Mouse (Mus musculus) forebrain, embryonic 14.5 days (tissue): ENCODE measurements at regions not wholly inside any gene's neighbourhood (a gene's known extent, or its start where the extent isn't known, plus 50 kb on each side); places are given as distances from the start of the nearest gene placed in this dataset.
A peak's percentile ranks its signal among the peaks of the same experiment; 100 is the strongest.

Experiments
- ATAC-seq: fragments of 200-750 bp; cut with Nextera tagmentation; 2 replicates; pipeline ENCODE4 v1.8.0; 2017; ENCODE audit warnings: mild to moderate bottlenecking, moderate library complexity
- DNase-seq: peaks from one replicate; pipeline ENCODE4 v3.0.0-alpha.2; 2015; ENCODE audit warnings: low spot score
- H3K27ac ChIP-seq: fragments of 300-500 bp; sonication (generic); 2 replicates; pipeline ENCODE4 v1.5.1; 2014; ENCODE audit warnings: low read depth, mild to moderate bottlenecking, control low read depth, low read length, moderate library complexity
- H3K27me3 ChIP-seq: fragments of 300-500 bp; sonication (generic); replicated peaks from 2 replicates; pipeline ENCODE4 v1.6.1; 2014; ENCODE audit warnings: low read length, control low read depth, mixed read lengths; ENCODE audit not compliant: control insufficient read depth, insufficient read depth
- H3K36me3 ChIP-seq: fragments of 300-500 bp; sonication (generic); 2 replicates; pipeline ENCODE4 v1.6.1; 2014; ENCODE audit warnings: low read length, control low read depth; ENCODE audit not compliant: control insufficient read depth, insufficient read depth
- H3K4me1 ChIP-seq: fragments of 300-500 bp; sonication (generic); 2 replicates; pipeline ENCODE4 v1.6.1; 2014; ENCODE audit warnings: antibody characterized with exemption, low read length, control low read depth; ENCODE audit not compliant: control insufficient read depth, insufficient read depth
- H3K4me2 ChIP-seq: fragments of 300-500 bp; sonication (generic); 2 replicates; pipeline ENCODE4 v1.6.1; 2014; ENCODE audit warnings: mild to moderate bottlenecking, control low read depth, low read length
- H3K4me3 ChIP-seq: fragments of 300-500 bp; sonication (generic); 2 replicates; pipeline ENCODE4 v1.5.1; 2014; ENCODE audit warnings: low read depth, low read length, control low read depth
- H3K9ac ChIP-seq: fragments of 300-500 bp; sonication (generic); 2 replicates; pipeline ENCODE4 v1.6.1; 2014; ENCODE audit warnings: mild to moderate bottlenecking, low read length, control low read depth, moderate library complexity
- H3K9me3 ChIP-seq: fragments of 300-500 bp; sonication (generic); replicated peaks from 2 replicates; pipeline ENCODE4 v1.6.1; 2016; ENCODE audit warnings: low read length, control low read depth, mixed read lengths; ENCODE audit not compliant: control insufficient read depth
- WGBS: fragments of 180-500 bp; shearing (Covaris S2); extraction: QIAGEN DNeasy Blood & Tissue Kit; methylation state at CpG from one replicate; pipeline ENCODE4 v1.1.7; 2014; 5-methylcytosine and 5-hydroxymethylcytosine counted together

GRCm38 (mm10) chr6:112552560-112552959 is 62.8 kb upstream of the Oxtr start:
- H3K4me3 ChIP-seq = no peak overlapping the region
- H3K36me3 ChIP-seq = no peaks in the 10 kb centered on the region
- H3K4me2 ChIP-seq = no peak overlapping the region
- no peaks in the 10 kb centered on the region for H3K27me3 ChIP-seq
- H3K9ac ChIP-seq = no peak overlapping the region
- 79% methylated on average over 4 of the region's 4 CpGs for WGBS
- H3K27ac ChIP-seq = no peak overlapping the region
- no peaks in the 10 kb centered on the region for H3K9me3 ChIP-seq
- peak; percentile 7 for DNase-seq
- no peak for ATAC-seq
- H3K4me1 ChIP-seq = no peaks in the 10 kb centered on the region

- Histone ChIP-seq H3K36me3 (no peaks in the 10 kb centered on the region), H3K9ac (no peak overlapping the region), H3K27me3 (no peaks in the 10 kb centered on the region), H3K27ac (no peak overlapping the region), H3K4me2 (no peak overlapping the region), H3K4me1 (no peaks in the 10 kb centered on the region), H3K4me3 (no peak overlapping the region), H3K9me3 (no peaks in the 10 kb centered on the region)
- no peak for ATAC-seq
- WGBS = 85% methylated on average over 4 of the region's 4 CpGs
- no peak for DNase-seq
Measured at GRCm38 (mm10) chr6:112551298-112551697, 61.6 kb upstream of the Oxtr start.

- Histone ChIP-seq H3K4me1 (no peaks in the 10 kb centered on the region), H3K27me3 (no peaks in the 10 kb centered on the region), H3K9me3 (no peaks in the 10 kb centered on the region), H3K36me3 (no peaks in the 10 kb centered on the region), H3K4me2 (no peak overlapping the region), H3K27ac (no peak overlapping the region), H3K9ac (no peak overlapping the region), H3K4me3 (no peak overlapping the region)
- ATAC-seq = no peak
- WGBS = 87% methylated on average over 10 of the region's 10 CpGs
- DNase-seq = no peak
Measured at GRCm38 (mm10) chr6:112547251-112547650, 57.5 kb upstream of the Oxtr start.

- ATAC-seq = no peak
- Histone ChIP-seq H3K27me3 (no peaks in the 10 kb centered on the region), H3K36me3 (no peaks in the 10 kb centered on the region), H3K27ac (no peak overlapping the region), H3K4me3 (no peak overlapping the region), H3K4me2 (no peak overlapping the region), H3K9ac (no peak overlapping the region), H3K9me3 (no peaks in the 10 kb centered on the region), H3K4me1 (no peaks in the 10 kb centered on the region)
- 75% methylated on average over 5 of the region's 5 CpGs for WGBS
- DNase-seq = no peak
Measured at GRCm38 (mm10) chr6:112546033-112546432, 56.3 kb upstream of the Oxtr start.

- Histone ChIP-seq H3K9me3 (no peaks in the 10 kb centered on the region), H3K27ac (no peak overlapping the region), H3K27me3 (no peaks in the 10 kb centered on the region), H3K4me1 (no peaks in the 10 kb centered on the region), H3K4me3 (no peak overlapping the region), H3K36me3 (no peaks in the 10 kb centered on the region), H3K9ac (no peak overlapping the region), H3K4me2 (no peak overlapping the region)
- DNase-seq (no peak), ATAC-seq (no peak)
- 59% methylated on average over 4 of the region's 4 CpGs for WGBS
Measured at GRCm38 (mm10) chr6:112544315-112544714, 54.6 kb upstream of the Oxtr start.

- no peak for DNase-seq
- H3K9me3 ChIP-seq = no peaks in the 10 kb centered on the region
- H3K27ac ChIP-seq = no peak overlapping the region
- no peaks in the 10 kb centered on the region for H3K36me3 ChIP-seq
- H3K4me2 ChIP-seq = no peak overlapping the region
- no peak overlapping the region for H3K4me3 ChIP-seq
- WGBS = 96% methylated on average over 2 of the region's 2 CpGs
- H3K9ac ChIP-seq = no peak overlapping the region
- no peak for ATAC-seq
- H3K4me1 ChIP-seq = no peaks in the 10 kb centered on the region
- no peaks in the 10 kb centered on the region for H3K27me3 ChIP-seq
Measured at GRCm38 (mm10) chr6:112542692-112543091, 52.9 kb upstream of the Oxtr start.
